Mouse (Mus musculus): ENCODE measurements around the gene Dnm1. TPM values are rescaled to one million over a fixed set of nuclear protein-coding genes. Genes with fewer than 3 reads are reported as not detected.

Gene Dnm1
- total RNA-seq, 2 experiments from 2014 or later = 3.5 to 5.3 TPM

GRCm38 (mm10) chr2:32340836-32341633, 12.1 kb downstream of the Dnm1 start:
- no peak for DNase-seq (ENCODE audit: low spot score)

GRCm38 (mm10) chr2:32339912-32340642, 13.1 kb downstream of the Dnm1 start:
- no peak for DNase-seq (ENCODE audit: low spot score)

GRCm38 (mm10) chr2:32335888-32336287, 17.2 kb downstream of the Dnm1 start:
- DNase-seq (ENCODE audit: low spot score) = no peak

- no peak for DNase-seq (ENCODE audit: low spot score)
Measured at GRCm38 (mm10) chr2:32332159-32332558, 21.0 kb downstream of the Dnm1 start.

- DNase-seq (ENCODE audit: low spot score) = no peak
Measured at GRCm38 (mm10) chr2:32329531-32329930, 23.6 kb downstream of the Dnm1 start.

GRCm38 (mm10) chr2:32328911-32329460, 24.2 kb downstream of the Dnm1 start:
- no peak for DNase-seq (ENCODE audit: low spot score)

- no peak for DNase-seq (ENCODE audit: low spot score)
Measured at GRCm38 (mm10) chr2:32327200-32327599, 25.9 kb downstream of the Dnm1 start.

GRCm38 (mm10) chr2:32325342-32325741, 27.8 kb downstream of the Dnm1 start:
- DNase-seq (ENCODE audit: low spot score) = no peak

- DNase-seq (ENCODE audit: low spot score) = no peak
Measured at GRCm38 (mm10) chr2:32324322-32324721, 28.8 kb downstream of the Dnm1 start.

GRCm38 (mm10) chr2:32322754-32323741, 30.1 kb downstream of the Dnm1 start:
- no peak for DNase-seq (ENCODE audit: low spot score)

- no peak for DNase-seq (ENCODE audit: low spot score)
Measured at GRCm38 (mm10) chr2:32321591-32322298, 31.4 kb downstream of the Dnm1 start.

GRCm38 (mm10) chr2:32320721-32321120, 32.4 kb downstream of the Dnm1 start:
- no peak for DNase-seq (ENCODE audit: low spot score)

- peak; percentile 69 for DNase-seq (ENCODE audit: low spot score)
Measured at GRCm38 (mm10) chr2:32319586-32320580, 33.3 kb downstream of the Dnm1 start.

- DNase-seq (ENCODE audit: low spot score) = no peak
Measured at GRCm38 (mm10) chr2:32318709-32319585, 34.2 kb downstream of the Dnm1 start.

GRCm38 (mm10) chr2:32317791-32318417, 35.2 kb downstream of the Dnm1 start:
- DNase-seq (ENCODE audit: low spot score) = peak; percentile 71

GRCm38 (mm10) chr2:32316887-32317656, 36.1 kb downstream of the Dnm1 start:
- DNase-seq (ENCODE audit: low spot score) = no peak

GRCm38 (mm10) chr2:32315751-32316150, 37.4 kb downstream of the Dnm1 start:
- DNase-seq (ENCODE audit: low spot score) = peak; percentile 54
